Mouse (Mus musculus) Patski (cell line): ENCODE results near the gene Snx1. TPM values are rescaled to one million over a fixed set of nuclear protein-coding genes. Genes with fewer than 3 reads are reported as not detected.

Experiments
- ATAC-seq: fragments of 100-300 bp; one replicate; pipeline ENCODE4 v1.8.0; 2021
- CTCF ChIA-PET: fragments of 350-600 bp; sonication (Branson Sonifier 250); formaldehyde crosslinking; loops from one replicate; lab custom pipeline; 2022; ENCODE audit warnings: inconsistent platforms; lab: Charles Lee
- POLR2A ChIA-PET: fragments of 350-600 bp; sonication (Branson Sonifier 250); formaldehyde crosslinking; loops from one replicate; lab custom pipeline; 2022; ENCODE audit warnings: antibody characterized with exemption, inconsistent platforms; lab: Charles Lee
- DNase-seq: peaks from one replicate; pipeline ENCODE4 v3.0.0-alpha.2; 2011; ENCODE audit warnings: low read depth, low spot score
- H3K27me3 ChIP-seq: fragments of 371-371 bp; one replicate; pipeline ENCODE4 v1.5.1; 2021
- CTCF ChIP-seq: fragments of 100-300 bp; IDR thresholded peaks from one replicate; pipeline ENCODE4 v1.5.1; 2021
- in situ Hi-C: fragments of 300-500 bp; cut with MboI; formaldehyde crosslinking; loops from 3 replicates; pipeline ENCODE4 v1.11.1; 2018; ENCODE audit warnings: low pct_unique_long_range_greater_than_20kb, mixed read lengths
- polyA plus RNA-seq: library from polyadenylated mRNA; unstranded; gene quantifications from one replicate; pipeline ENCODE4 v1.2.3, GENCODE M21; 2021

Snx1 gene
- polyA plus RNA-seq, 1 experiment from 2014 or later: 103 TPM

DNA sequence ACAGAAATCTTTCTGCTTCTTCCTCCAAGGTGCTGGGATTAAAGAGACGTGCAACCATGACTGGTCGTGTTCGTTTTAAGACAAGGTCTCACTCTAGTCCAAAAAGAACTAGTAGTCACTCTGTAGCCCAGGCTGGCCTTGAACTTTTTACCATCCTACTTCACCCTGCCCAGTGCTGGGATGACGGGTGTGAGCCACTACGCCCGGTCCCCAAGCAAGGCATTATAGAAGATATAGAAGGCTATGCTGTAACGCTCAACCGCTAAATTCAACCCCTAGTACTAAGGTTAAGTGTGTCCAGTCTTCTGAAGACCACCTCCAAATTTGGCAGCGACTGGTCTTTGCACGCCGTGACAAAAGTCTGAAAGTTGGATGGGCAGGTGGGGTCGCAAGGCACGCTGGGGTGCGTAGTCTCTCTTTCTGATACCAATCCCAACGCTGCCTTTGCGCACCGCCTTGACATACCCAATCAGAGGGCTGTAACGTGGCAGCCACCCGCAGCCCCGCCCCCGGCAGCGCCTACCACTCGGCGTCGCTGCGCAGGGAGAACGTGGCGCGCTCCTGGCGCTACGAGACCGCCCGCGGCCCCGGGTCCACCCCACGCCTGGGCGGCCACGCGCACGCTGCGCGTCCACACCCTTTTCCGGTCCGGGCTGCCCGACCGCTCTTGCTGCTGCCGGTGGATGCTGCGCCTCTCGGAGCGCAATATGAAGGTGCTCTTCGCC is 66.6 kb downstream of the Snx1 start, which contains the start of gene Ppib:
Ppib (plus strand) TSS at position 640 of the 725 bp plus-strand sequence.
- no peaks in the 10 kb centered on the region for H3K27me3 ChIP-seq
- ChIA-PET CTCF (no interaction called here), POLR2A (interaction anchor here (0.6 to 0.9 kb wide), 2 partner anchors 32 to 217 kb away, joined by 3 to 4 read pairs; no protein-coding TSS in a partner anchor)
- TF ChIP-seq CTCF: no peak
- in situ Hi-C loops: no loop called here
- ATAC-seq: peak; percentile 91
- peak; percentile 75 for DNase-seq

DNA sequence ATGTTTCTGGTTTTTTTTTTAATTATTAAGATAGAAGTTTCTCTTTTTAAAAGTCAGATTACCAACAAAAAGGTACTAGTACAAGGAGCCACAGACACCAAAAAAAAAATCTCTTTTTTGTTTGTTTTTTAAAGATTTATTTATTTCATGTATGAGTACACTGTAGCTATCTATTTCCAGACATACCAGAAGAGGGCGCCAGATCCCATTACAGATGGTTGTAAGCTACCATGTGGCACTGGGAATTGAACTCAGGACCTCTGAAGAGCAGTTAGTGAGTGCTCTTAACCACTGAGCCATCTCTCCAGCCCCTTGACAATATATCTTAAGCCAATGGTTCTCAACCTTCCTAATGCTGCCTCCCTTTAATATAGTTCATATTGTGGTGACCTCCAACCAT is 72.8 kb downstream of the Snx1 start:
- H3K27me3 ChIP-seq: no peaks in the 10 kb centered on the region
- in situ Hi-C loops: no loop called here
- ChIA-PET POLR2A (no interaction called here), CTCF (no interaction called here)
- peak; percentile 34 for TF ChIP-seq CTCF
- DNase-seq (no peak), ATAC-seq (no peak)

DNA sequence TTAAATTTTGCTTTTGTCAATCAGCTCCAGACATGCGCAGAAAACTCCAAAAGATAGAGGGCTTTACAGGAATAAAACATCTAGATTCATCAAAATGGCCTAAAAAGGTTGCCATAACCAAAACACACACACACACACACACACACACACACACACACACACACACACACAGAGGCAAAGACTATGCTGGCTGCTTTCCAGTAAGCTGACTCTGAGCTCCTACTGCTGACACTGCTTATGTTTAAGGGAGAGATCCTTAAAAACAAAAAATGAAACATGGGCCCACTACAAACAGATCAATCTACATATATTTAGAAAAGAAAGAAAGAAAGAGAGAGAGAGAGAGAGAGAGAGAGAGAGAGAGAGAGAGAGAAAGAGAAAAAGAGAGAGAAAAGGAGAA is 73.7 kb downstream of the Snx1 start:
- CTCF ChIA-PET: no interaction called here
- H3K27me3 ChIP-seq: no peaks in the 10 kb centered on the region
- TF ChIP-seq CTCF: no peak
- in situ Hi-C loops: no loop called here
- ATAC-seq (no peak), DNase-seq (no peak)
- POLR2A ChIA-PET: interaction anchor here (0.6 kb wide), 1 partner anchor 8 kb away, joined by 3 read pairs; no protein-coding TSS in a partner anchor

DNA sequence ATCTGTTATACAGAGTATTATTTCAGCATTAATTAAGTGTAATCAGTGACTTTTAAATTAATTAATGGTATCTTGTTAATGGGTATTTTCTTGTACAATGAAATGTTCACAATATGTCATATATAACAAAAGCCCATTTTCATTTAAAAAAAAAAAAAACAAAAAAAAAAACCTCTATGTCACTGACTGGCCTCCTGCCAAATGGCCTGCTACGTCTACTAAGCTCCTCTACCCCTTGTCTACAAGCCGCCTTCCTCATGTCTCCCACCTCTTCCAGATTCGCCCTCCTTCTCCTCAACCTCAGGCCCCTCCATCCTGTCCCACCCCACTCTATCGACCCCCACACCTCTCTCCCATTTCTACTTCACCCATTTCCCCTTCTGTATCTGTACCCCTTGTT is 74.9 kb downstream of the Snx1 start:
- ATAC-seq (no peak), DNase-seq (no peak)
- no peaks in the 10 kb centered on the region for H3K27me3 ChIP-seq
- TF ChIP-seq CTCF: no peak
- POLR2A ChIA-PET: no interaction called here
- CTCF ChIA-PET: interaction anchor here (1.2 kb wide), 1 partner anchor 14 kb away, joined by 3 read pairs; no protein-coding TSS in a partner anchor
- in situ Hi-C loops: no loop called here

DNA sequence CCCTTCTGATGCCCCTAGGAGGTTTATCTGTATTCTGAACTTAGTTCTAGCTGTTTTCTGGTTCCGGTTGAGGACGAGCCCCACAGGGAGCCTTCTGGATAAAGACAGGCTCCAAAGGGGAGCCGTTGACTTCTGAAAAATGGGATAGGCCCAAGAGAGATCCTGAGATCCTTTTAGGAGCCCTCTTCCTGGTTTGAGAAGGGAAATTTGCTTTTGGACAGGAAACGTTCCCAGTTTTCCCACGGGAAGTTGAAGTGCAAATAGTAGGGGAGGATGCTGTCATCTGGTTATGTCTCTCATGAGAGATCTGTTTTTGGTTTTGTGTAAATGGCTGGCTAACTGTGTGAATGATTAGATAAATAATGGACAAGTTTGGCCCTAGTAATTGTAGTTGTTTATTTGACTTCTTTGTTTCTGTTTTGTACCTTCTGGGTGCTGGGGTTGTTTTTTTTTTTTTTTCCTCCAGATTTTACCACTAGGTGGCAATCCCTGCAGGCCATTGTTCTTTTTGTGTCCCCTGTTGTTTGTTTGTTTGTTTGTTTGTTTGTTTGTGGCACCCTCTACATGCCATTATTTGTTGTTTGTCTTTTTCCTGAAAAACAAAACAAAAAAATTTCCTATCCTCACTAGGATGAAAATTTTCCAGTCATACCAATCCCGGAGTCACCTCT is 76.3 kb downstream of the Snx1 start:
- ATAC-seq (no peak), DNase-seq (no peak)
- TF ChIP-seq CTCF: peak; percentile 36
- ChIA-PET POLR2A (interaction anchor here (0.5 to 0.6 kb wide), 2 partner anchors 95 to 176 kb away, joined by 3 read pairs; no protein-coding TSS in a partner anchor), CTCF (interaction anchor here (1.2 kb wide), 1 partner anchor 13 kb away, joined by 3 read pairs; no protein-coding TSS in a partner anchor)
- in situ Hi-C loops: no loop called here
- H3K27me3 ChIP-seq: no peaks in the 10 kb centered on the region

DNA sequence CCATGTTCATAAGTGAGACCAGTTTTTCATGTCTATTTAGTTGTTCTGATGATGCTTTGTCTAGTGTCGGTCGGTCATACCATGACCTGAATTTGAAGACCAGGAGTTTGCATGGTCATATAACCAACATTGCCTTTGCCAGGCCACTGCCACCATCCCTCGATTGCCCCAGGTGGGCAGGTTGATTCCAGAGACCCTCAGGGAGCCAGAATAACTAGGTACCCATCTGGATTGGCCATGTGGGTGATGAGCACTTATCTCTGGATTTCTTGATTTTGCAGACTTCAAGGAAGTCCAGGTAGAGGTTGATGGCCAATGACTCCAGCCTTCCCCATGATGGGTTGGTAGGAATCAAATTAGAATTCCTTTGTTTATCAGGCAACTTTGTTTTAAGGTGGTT is 83.1 kb downstream of the Snx1 start:
- ChIA-PET CTCF (no interaction called here), POLR2A (no interaction called here)
- DNase-seq (no peak), ATAC-seq (no peak)
- in situ Hi-C loops: no loop called here
- no peak for TF ChIP-seq CTCF
- H3K27me3 ChIP-seq: no peaks in the 10 kb centered on the region

DNA sequence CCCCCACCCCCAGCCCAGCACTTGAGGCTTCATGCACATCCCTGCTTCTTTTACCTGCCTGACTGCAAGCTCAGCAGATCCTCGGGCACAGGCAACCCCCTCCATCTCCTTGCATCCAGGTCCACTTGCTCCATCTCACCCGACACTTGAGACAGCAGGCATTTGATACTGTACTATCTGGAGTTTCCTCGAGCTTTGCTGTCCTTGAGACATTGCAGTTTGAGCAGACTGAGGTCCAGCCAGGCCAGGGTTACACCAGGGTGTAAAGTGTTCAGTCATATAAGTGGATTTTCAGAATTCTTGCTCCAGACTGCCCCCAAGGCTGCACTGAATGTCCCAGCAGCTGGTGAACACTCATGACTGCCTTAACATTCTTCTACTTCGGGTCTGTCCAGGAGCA is 84.1 kb downstream of the Snx1 start:
- ATAC-seq: no peak
- in situ Hi-C loops: no loop called here
- no peak for TF ChIP-seq CTCF
- DNase-seq: no peak
- ChIA-PET POLR2A (no interaction called here), CTCF (no interaction called here)
- H3K27me3 ChIP-seq: no peaks in the 10 kb centered on the region

DNA sequence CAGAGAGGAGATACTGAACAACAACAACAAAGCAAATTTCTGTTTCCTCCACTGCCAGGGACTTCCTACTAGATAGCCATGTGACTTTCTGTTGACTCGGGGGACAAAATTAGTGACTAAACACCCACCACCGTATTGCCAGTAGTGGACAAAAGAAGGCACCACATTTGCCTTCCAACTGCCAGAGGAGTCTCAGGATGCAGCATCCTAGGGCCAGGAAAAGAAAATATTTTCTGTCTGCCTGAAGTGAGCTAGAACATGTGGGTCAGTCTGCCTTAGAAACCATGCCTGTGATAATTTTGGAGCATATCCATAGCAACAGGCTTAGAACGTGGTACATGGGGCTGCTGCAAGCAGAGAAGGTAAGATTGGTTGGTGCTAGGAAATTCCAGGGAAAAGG is 85.6 kb downstream of the Snx1 start:
- ATAC-seq: no peak
- in situ Hi-C loops: no loop called here
- POLR2A ChIA-PET: no interaction called here
- CTCF ChIA-PET: no interaction called here
- no peak for DNase-seq
- TF ChIP-seq CTCF: no peak
- no peaks in the 10 kb centered on the region for H3K27me3 ChIP-seq

DNA sequence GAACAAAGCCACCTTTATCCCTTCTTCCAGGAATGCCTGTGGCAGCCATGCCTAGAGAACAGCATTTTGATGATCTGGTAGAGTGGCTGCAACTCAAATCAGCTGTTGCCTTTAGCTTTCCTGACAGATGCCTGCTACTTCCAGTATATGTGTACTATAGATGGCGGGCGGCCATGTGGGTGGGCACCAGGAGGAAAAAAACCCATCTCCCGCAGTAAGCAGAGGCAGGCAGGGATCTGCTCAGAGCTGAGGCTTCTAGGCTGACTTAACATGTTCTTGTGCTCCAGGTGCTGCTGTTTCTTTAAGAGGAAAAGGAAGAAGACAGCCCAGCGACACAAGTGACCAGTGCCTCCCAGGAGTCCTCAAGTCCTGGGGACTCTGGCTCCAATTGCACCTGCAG is 87.1 kb downstream of the Snx1 start:
- ChIA-PET CTCF (no interaction called here), POLR2A (no interaction called here)
- TF ChIP-seq CTCF: no peak
- H3K27me3 ChIP-seq: no peaks in the 10 kb centered on the region
- no peak for ATAC-seq
- in situ Hi-C loops: no loop called here
- no peak for DNase-seq

DNA sequence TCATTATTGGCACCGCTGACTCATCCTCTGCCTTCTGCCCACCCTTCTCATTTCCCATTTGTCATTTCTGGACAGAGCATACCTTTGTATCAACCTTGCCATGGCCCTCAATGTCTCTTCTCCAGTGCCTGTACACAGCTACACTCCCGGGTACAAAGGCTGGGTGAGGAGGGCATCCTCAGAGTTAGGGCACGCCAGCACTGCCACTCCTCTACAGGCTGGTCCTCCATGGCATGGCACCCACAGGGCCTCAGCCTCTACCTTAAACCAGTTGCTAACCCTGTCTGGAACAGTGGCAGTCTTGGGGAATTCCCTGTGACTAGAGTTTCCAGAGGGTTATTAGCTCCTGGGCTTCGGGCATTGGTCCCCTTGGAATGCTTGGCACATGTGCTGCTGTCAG is 87.8 kb downstream of the Snx1 start:
- ATAC-seq (no peak), DNase-seq (no peak)
- POLR2A ChIA-PET: no interaction called here
- no peak for TF ChIP-seq CTCF
- in situ Hi-C loops: no loop called here
- CTCF ChIA-PET: no interaction called here
- H3K27me3 ChIP-seq: no peaks in the 10 kb centered on the region

Other genes with a start within 250 kb of the Snx1 start
- gene Pclaf, start 236.3 kb downstream of the Snx1 start, polyA plus RNA-seq: 66.1 TPM
- 41.0 TPM for gene Trip4, start 217.8 kb downstream of the Snx1 start, polyA plus RNA-seq
- gene Csnk1g1, start 217.7 kb downstream of the Snx1 start, polyA plus RNA-seq: 13.1 TPM
- 715 TPM for gene Ppib, start 66.4 kb downstream of the Snx1 start, polyA plus RNA-seq
- gene Snx22, start 56.9 kb downstream of the Snx1 start, polyA plus RNA-seq: 0.44 TPM
- gene Ciao2a, start within 50 bp of the Snx1 start, polyA plus RNA-seq: 94.8 TPM
- gene Dapk2, start 31.6 kb upstream of the Snx1 start, polyA plus RNA-seq: 0.19 TPM
- gene Herc1, start 223.9 kb upstream of the Snx1 start, polyA plus RNA-seq: 16.2 TPM